Mouse (Mus musculus) MEL-GATA-1-ER (cell line): ENCODE measurements around the gene Zfpm1.

Source experiments
- DNase-seq: peaks from one replicate; pipeline ENCODE4 v3.0.0-alpha.2; 2012; ENCODE audit warnings: low read depth; ENCODE audit errors: extremely low read depth

Zfpm1 gene

GRCm38 (mm10) chr8:122296173-122297001, 14.4 kb downstream of the Zfpm1 start:
- DNase-seq = no peak

- DNase-seq = no peak
Measured at GRCm38 (mm10) chr8:122299581-122300254, 17.8 kb downstream of the Zfpm1 start.

- no peak for DNase-seq
Measured at GRCm38 (mm10) chr8:122301081-122301480, 19.1 kb downstream of the Zfpm1 start.

GRCm38 (mm10) chr8:122301866-122302265, 19.9 kb downstream of the Zfpm1 start:
- no peak for DNase-seq

- no peak for DNase-seq
Measured at GRCm38 (mm10) chr8:122303451-122303850, 21.5 kb downstream of the Zfpm1 start.

- DNase-seq = no peak
Measured at GRCm38 (mm10) chr8:122304058-122304457, 22.1 kb downstream of the Zfpm1 start.

GRCm38 (mm10) chr8:122306660-122307399, 24.9 kb downstream of the Zfpm1 start:
- no peak for DNase-seq

GRCm38 (mm10) chr8:122307836-122308235, 25.9 kb downstream of the Zfpm1 start:
- no peak for DNase-seq

GRCm38 (mm10) chr8:122309272-122309671, 27.3 kb downstream of the Zfpm1 start:
- peak; percentile 75 for DNase-seq

- no peak for DNase-seq
Measured at GRCm38 (mm10) chr8:122311115-122311514, 29.2 kb downstream of the Zfpm1 start.

GRCm38 (mm10) chr8:122312553-122312952, 30.6 kb downstream of the Zfpm1 start:
- no peak for DNase-seq

- DNase-seq = no peak
Measured at GRCm38 (mm10) chr8:122313310-122313709, 31.4 kb downstream of the Zfpm1 start.

GRCm38 (mm10) chr8:122314899-122315496, 33.1 kb downstream of the Zfpm1 start:
- no peak for DNase-seq

- no peak for DNase-seq
Measured at GRCm38 (mm10) chr8:122316402-122316801, 34.5 kb downstream of the Zfpm1 start.

GRCm38 (mm10) chr8:122317918-122318475, 36.1 kb downstream of the Zfpm1 start:
- DNase-seq = no peak

GRCm38 (mm10) chr8:122319045-122319707, 37.2 kb downstream of the Zfpm1 start:
- no peak for DNase-seq

- no peak for DNase-seq
Measured at GRCm38 (mm10) chr8:122319708-122320075, 37.8 kb downstream of the Zfpm1 start.

GRCm38 (mm10) chr8:122320541-122320940, 38.6 kb downstream of the Zfpm1 start:
- DNase-seq = no peak

GRCm38 (mm10) chr8:122321455-122321921, 39.5 kb downstream of the Zfpm1 start:
- peak; percentile 92 for DNase-seq

- no peak for DNase-seq
Measured at GRCm38 (mm10) chr8:122322126-122322525, 40.2 kb downstream of the Zfpm1 start.

GRCm38 (mm10) chr8:122322792-122323191, 40.9 kb downstream of the Zfpm1 start:
- no peak for DNase-seq
